Mouse (Mus musculus): ENCODE measurements around the gene Tbc1d16.

DNA sequence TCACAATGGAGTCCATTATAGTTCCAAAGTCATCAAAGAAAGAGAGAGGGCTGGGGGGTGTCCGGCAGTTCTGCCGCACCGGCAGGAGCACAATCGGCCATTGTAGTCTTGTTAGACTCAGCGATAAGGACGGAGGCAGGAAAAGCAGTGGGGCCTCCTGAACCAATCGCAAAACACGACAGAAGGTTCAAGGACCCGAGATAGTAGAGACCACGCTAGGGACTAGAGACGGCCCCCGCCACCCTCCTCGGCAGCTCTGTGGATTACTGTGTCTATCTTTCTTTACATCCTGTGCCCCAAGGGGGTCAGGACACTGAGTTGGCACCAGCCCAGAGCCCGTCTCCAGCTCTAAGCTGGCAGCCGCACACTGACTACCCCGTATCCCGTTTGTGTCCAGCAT, 93.7 kb downstream of the Tbc1d16 start:
- TF ChIP-seq POLR2A (IDR thresholded peaks at IDR 0.05; ENCODE audit: low read depth, low read length) (no peak), CTCF (IDR thresholded peaks at IDR 0.05; ENCODE audit: extremely low read depth, insufficient read depth, insufficient read length, insufficient replicate concordance) (no peak)

Measured in spleen, adult 2 months (tissue).